Mouse (Mus musculus): ENCODE measurements around the gene Ccnt1. TPM values are rescaled to one million over a fixed set of nuclear protein-coding genes. Genes with fewer than 3 reads are reported as not detected.
A peak's percentile ranks its signal among the peaks of the same experiment; 100 is the strongest.

Gene Ccnt1
- polyA plus RNA-seq, 1 experiment from 2014 or later = 70.7 TPM

DNA sequence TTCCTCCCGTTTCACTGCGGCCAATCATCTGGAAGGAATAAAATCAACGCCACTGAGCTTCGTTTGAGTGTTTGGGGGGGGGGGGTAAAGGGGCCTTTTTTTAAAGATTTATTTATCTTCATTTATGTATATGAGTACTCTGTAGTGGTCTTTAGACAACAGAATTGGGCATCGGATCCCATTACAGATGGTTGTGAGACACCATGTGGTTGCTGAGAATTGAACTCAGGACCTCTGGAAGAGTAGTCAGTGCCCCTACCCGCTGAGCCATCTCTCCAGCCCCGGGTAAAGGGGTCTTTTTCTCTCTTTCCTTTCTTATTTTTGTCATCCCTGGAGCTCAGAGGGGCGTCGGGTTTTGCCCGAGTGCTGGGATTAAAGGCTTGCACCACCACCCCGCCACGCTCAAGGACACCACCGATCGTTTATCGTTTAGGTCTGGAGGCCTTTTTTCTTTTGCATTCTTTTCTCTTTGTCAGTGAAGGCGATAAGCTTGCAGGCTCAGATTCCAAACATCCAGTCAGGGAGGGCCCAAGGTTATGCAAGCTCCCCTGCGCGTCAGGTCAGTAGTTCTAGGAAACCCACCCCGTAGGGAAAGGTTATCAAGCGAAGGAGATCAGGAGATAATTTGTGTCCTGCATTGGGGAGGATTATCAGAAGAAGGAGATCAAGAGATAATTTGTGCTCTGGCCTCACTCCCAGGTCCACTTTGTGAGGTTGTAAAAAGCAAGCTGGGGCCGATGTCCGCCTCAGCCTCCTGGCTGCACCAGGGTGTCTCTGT is 2.3 kb downstream of the Ccnt1 start:
- no peaks in the 10 kb centered on the region for H3K27me3 ChIP-seq (ENCODE audit: control insufficient read depth, insufficient read depth, low read length)
- H3K4me1 ChIP-seq (ENCODE audit: control insufficient read depth, insufficient read depth, low read length) = peaks cover 26% of the 10 kb centered on the region
- H3K4me2 ChIP-seq (ENCODE audit: low read depth, low read length) = peak overlapping the region; percentile 67
- ATAC-seq (ENCODE audit: low read depth) = peak; percentile 23; the same call in 1 of the 2 replicates
- H3K9me3 ChIP-seq (ENCODE audit: control insufficient read depth, low read length) = no peaks in the 10 kb centered on the region
- WGBS = 9% methylated on average over 22 of the region's 22 CpGs
- peak overlapping the region; percentile 84 for H3K4me3 ChIP-seq (ENCODE audit: low read depth, low read length)
- H3K9ac ChIP-seq (replicated peaks; ENCODE audit: low read depth, low read length) = peak overlapping the region; percentile 87
- peak overlapping the region; percentile 93 for H3K27ac ChIP-seq (ENCODE audit: low read depth, low read length)
- no peaks in the 10 kb centered on the region; the same call in 1 of the 2 replicates for H3K36me3 ChIP-seq (ENCODE audit: control insufficient read depth, insufficient read depth, low read length)

DNA sequence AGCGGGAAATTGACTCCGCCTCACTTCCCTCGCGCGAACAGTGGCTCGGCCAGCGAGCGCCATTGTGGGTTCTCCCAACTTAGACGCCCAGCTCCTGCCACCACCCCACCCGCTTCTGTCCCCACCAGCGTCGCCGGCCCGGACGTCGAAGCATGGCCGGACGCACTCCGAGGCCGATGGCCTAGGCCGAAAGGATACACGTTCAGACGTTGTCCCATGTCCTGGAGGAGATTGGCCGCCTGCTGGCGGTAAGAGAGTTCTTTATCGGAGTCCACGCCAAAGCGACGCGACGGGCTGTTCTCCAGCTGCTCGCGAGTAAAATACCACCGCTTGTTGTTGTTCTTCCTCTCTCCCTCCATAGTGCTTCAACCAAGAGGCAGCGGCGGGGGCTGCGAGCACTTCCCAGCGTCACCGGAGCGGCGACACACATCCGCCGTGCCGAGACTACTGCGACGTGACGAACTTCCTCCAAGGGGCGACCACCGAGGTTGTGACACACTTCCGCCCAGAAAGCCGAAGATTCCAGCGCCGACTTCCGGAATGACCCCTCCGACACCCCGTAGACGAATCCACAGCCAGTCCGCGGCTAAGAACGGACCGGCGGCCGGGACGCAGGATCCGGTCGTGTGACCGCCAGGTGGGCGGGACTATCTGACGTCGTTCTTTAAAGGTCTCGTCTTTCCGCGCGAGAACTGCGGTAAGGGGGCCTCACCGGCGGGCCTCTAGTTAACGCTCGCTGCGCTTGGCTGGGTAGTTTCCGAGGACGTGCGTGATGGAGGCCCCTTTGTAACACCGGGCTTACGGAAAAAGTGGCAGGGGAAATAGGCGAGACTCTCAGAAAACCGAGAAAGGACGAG is 3.2 kb downstream of the Ccnt1 start:
- under 1% methylated on average over 88 of the region's 88 CpGs for WGBS
- Histone ChIP-seq H3K36me3 (ENCODE audit: control insufficient read depth, insufficient read depth, low read length) (no peaks in the 10 kb centered on the region; the same call in 1 of the 2 replicates), H3K4me1 (ENCODE audit: control insufficient read depth, insufficient read depth, low read length) (peaks cover 26% of the 10 kb centered on the region), H3K9ac (replicated peaks; ENCODE audit: low read depth, low read length) (peak overlapping the region; percentile 87), H3K4me2 (ENCODE audit: low read depth, low read length) (peak overlapping the region; percentile 83), H3K9me3 (ENCODE audit: control insufficient read depth, low read length) (no peaks in the 10 kb centered on the region), H3K27me3 (ENCODE audit: control insufficient read depth, insufficient read depth, low read length) (no peaks in the 10 kb centered on the region), H3K4me3 (ENCODE audit: low read depth, low read length) (peak overlapping the region; percentile 84), H3K27ac (ENCODE audit: low read depth, low read length) (peak overlapping the region; percentile 94)
- ATAC-seq (ENCODE audit: low read depth) = peak; percentile 97

DNA sequence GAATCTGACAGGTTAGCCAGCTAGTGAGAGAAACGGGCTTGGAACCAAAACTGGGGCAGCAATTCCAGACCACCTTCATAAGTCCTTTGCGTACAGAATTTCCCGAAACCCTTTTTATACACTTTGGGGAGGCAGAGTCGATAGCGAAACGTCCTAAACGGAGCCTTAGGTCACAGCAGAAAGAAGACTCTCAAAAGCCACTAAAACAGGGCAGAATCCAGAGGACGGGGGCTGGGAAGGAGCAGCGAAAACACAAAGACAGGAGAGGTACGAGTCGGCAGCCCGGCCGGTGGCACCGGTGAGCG is 3.8 kb downstream of the Ccnt1 start:
- H3K4me1 ChIP-seq (ENCODE audit: control insufficient read depth, insufficient read depth, low read length) = peaks cover 26% of the 10 kb centered on the region
- 2% methylated on average over 15 of the region's 15 CpGs for WGBS
- no peak for ATAC-seq (ENCODE audit: low read depth)
- no peaks in the 10 kb centered on the region for H3K9me3 ChIP-seq (ENCODE audit: control insufficient read depth, low read length)
- H3K27me3 ChIP-seq (ENCODE audit: control insufficient read depth, insufficient read depth, low read length) = no peaks in the 10 kb centered on the region
- H3K36me3 ChIP-seq (ENCODE audit: control insufficient read depth, insufficient read depth, low read length) = no peaks in the 10 kb centered on the region; the same call in 1 of the 2 replicates
- H3K4me3 ChIP-seq (ENCODE audit: low read depth, low read length) = peak overlapping the region; percentile 84
- H3K9ac ChIP-seq (replicated peaks; ENCODE audit: low read depth, low read length) = peak overlapping the region; percentile 82
- H3K4me2 ChIP-seq (ENCODE audit: low read depth, low read length) = peak overlapping the region; percentile 83
- peak overlapping the region; percentile 94 for H3K27ac ChIP-seq (ENCODE audit: low read depth, low read length)

DNA sequence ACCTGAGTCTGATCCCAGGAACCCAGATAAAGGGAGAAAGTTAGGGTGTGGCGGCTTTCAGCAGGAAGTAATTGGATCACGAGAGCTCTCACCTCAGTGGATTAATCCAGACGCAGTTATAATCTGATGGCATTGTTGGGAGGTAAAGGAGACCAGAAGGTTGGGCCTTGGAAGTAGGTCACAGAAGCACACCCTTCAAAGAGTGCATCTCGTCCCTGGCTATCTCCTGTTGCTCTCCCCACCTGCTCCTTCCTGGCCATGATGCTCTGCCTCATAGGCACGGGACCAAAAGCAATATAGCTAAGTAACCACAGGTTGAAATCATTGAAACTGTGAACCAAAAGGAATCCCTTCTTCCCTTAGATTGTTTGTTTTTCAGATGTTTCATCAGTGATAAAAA is 13.5 kb downstream of the Ccnt1 start:
- no peak for ATAC-seq (ENCODE audit: low read depth)
- H3K27ac ChIP-seq (ENCODE audit: low read depth, low read length) = no peak overlapping the region
- H3K9ac ChIP-seq (replicated peaks; ENCODE audit: low read depth, low read length) = no peak overlapping the region
- no peak overlapping the region for H3K4me3 ChIP-seq (ENCODE audit: low read depth, low read length)
- no peaks in the 10 kb centered on the region for H3K27me3 ChIP-seq (ENCODE audit: control insufficient read depth, insufficient read depth, low read length)
- H3K36me3 ChIP-seq (ENCODE audit: control insufficient read depth, insufficient read depth, low read length) = peaks cover 38% of the 10 kb centered on the region
- no peak overlapping the region for H3K4me2 ChIP-seq (ENCODE audit: low read depth, low read length)
- H3K9me3 ChIP-seq (ENCODE audit: control insufficient read depth, low read length) = no peaks in the 10 kb centered on the region
- no peaks in the 10 kb centered on the region for H3K4me1 ChIP-seq (ENCODE audit: control insufficient read depth, insufficient read depth, low read length)
- WGBS = 94% methylated on average over 5 of the region's 5 CpGs

DNA sequence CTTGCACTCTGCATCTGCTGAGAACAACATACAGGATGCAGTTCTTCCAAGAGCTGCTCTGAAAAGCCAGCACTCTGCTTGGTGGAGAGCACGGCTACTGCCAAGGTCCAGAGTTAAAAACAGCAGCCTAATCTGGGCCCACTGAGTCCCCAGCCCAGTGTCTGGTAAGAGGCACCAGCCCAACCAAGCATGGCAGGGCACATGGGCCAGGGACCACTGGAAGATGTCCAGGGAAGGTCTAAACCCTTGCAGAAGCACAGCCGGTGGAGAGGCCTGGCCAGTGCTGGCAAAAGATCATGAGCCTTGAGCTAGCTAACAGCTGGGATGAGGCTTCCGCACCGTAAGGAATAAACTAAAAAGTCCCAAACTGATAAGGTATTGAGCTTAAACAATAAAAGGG is 14.8 kb downstream of the Ccnt1 start:
- peaks cover 49% of the 10 kb centered on the region for H3K36me3 ChIP-seq (ENCODE audit: control insufficient read depth, insufficient read depth, low read length)
- no peak overlapping the region for H3K27ac ChIP-seq (ENCODE audit: low read depth, low read length)
- no peak for ATAC-seq (ENCODE audit: low read depth)
- 95% methylated on average over 4 of the region's 4 CpGs for WGBS
- H3K4me2 ChIP-seq (ENCODE audit: low read depth, low read length) = no peak overlapping the region
- H3K9ac ChIP-seq (replicated peaks; ENCODE audit: low read depth, low read length) = no peak overlapping the region
- H3K27me3 ChIP-seq (ENCODE audit: control insufficient read depth, insufficient read depth, low read length) = no peaks in the 10 kb centered on the region
- H3K4me1 ChIP-seq (ENCODE audit: control insufficient read depth, insufficient read depth, low read length) = no peaks in the 10 kb centered on the region
- H3K9me3 ChIP-seq (ENCODE audit: control insufficient read depth, low read length) = no peaks in the 10 kb centered on the region
- no peak overlapping the region for H3K4me3 ChIP-seq (ENCODE audit: low read depth, low read length)

DNA sequence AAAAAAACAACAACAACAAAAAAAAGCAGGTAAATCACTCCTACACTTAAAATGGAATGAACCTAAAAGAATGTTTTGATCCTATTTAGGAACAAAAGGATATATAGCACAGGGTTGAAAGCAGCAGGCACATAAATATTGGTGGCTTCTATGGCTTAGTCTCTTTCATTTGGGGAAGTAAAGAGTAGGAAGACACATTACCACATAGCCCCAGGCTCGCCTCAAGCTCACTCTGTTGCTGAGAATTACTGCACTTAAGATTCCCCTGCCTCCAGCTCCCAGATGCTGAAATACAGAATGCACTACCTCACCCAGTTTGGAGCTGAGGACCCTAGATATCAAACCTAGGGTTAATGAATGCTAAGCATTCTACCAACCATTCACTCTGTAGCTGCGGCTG is 18.0 kb downstream of the Ccnt1 start:
- no peaks in the 10 kb centered on the region for H3K9me3 ChIP-seq (ENCODE audit: control insufficient read depth, low read length)
- H3K27me3 ChIP-seq (ENCODE audit: control insufficient read depth, insufficient read depth, low read length) = no peaks in the 10 kb centered on the region
- no peak overlapping the region for H3K4me2 ChIP-seq (ENCODE audit: low read depth, low read length)
- H3K27ac ChIP-seq (ENCODE audit: low read depth, low read length) = no peak overlapping the region
- no peaks in the 10 kb centered on the region for H3K4me1 ChIP-seq (ENCODE audit: control insufficient read depth, insufficient read depth, low read length)
- H3K36me3 ChIP-seq (ENCODE audit: control insufficient read depth, insufficient read depth, low read length) = peaks cover 46% of the 10 kb centered on the region
- H3K4me3 ChIP-seq (ENCODE audit: low read depth, low read length) = no peak overlapping the region
- no peak overlapping the region for H3K9ac ChIP-seq (replicated peaks; ENCODE audit: low read depth, low read length)
- 96% methylated on average over 2 of the region's 2 CpGs for WGBS
- no peak for ATAC-seq (ENCODE audit: low read depth)

DNA sequence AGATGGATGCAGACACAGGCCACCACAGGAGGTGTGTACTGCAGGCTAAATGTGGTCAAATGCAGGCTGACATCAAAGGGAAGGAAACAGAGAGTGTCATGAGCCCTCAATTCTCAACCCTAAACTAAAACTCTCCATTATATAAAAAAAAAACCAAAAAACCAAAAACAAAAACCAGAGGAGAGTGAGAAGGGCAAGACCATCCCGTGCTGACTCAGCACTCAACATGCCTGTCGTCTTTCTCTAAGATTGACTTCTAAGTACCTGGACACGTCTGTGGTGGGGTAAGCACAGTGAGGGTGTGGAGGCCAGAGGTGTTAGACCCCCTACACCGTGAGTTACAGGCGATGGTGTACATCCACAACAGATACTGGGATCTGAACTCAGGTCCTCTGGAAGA is 23.9 kb downstream of the Ccnt1 start:
- Histone ChIP-seq H3K4me1 (ENCODE audit: control insufficient read depth, insufficient read depth, low read length) (no peaks in the 10 kb centered on the region), H3K27me3 (ENCODE audit: control insufficient read depth, insufficient read depth, low read length) (no peaks in the 10 kb centered on the region), H3K9me3 (ENCODE audit: control insufficient read depth, low read length) (no peaks in the 10 kb centered on the region), H3K9ac (replicated peaks; ENCODE audit: low read depth, low read length) (no peak overlapping the region), H3K4me3 (ENCODE audit: low read depth, low read length) (no peak overlapping the region), H3K27ac (ENCODE audit: low read depth, low read length) (no peak overlapping the region), H3K4me2 (ENCODE audit: low read depth, low read length) (no peak overlapping the region), H3K36me3 (ENCODE audit: control insufficient read depth, insufficient read depth, low read length) (peaks cover 65% of the 10 kb centered on the region)
- no peak for ATAC-seq (ENCODE audit: low read depth)
- 94% methylated on average over 5 of the region's 5 CpGs for WGBS

DNA sequence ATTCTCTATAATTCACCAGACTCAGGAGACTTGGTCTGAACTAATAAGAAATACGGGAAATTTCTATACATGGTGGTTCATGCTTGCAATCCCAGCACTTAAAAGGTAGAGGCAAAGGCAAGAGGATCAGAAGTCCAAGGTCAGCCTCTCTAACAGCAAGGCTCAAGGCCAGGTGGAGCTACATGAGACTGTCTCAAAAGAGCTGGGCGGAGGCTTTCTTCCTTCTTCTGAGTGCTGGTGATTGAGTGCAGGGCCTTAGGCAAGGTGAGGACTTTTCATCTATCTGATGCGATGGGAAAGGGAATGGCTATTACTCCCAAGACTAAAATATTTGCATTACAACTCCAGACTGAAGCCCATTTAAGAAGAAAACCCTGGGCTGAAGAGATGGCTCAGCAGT is 25.6 kb downstream of the Ccnt1 start:
- Histone ChIP-seq H3K4me3 (ENCODE audit: low read depth, low read length) (no peak overlapping the region), H3K27ac (ENCODE audit: low read depth, low read length) (no peak overlapping the region), H3K9me3 (ENCODE audit: control insufficient read depth, low read length) (no peaks in the 10 kb centered on the region), H3K27me3 (ENCODE audit: control insufficient read depth, insufficient read depth, low read length) (no peaks in the 10 kb centered on the region), H3K36me3 (ENCODE audit: control insufficient read depth, insufficient read depth, low read length) (peaks cover 49% of the 10 kb centered on the region), H3K4me2 (ENCODE audit: low read depth, low read length) (no peak overlapping the region), H3K4me1 (ENCODE audit: control insufficient read depth, insufficient read depth, low read length) (no peaks in the 10 kb centered on the region), H3K9ac (replicated peaks; ENCODE audit: low read depth, low read length) (no peak overlapping the region)
- WGBS = 97% methylated on average over 3 of the region's 3 CpGs
- no peak for ATAC-seq (ENCODE audit: low read depth)

DNA sequence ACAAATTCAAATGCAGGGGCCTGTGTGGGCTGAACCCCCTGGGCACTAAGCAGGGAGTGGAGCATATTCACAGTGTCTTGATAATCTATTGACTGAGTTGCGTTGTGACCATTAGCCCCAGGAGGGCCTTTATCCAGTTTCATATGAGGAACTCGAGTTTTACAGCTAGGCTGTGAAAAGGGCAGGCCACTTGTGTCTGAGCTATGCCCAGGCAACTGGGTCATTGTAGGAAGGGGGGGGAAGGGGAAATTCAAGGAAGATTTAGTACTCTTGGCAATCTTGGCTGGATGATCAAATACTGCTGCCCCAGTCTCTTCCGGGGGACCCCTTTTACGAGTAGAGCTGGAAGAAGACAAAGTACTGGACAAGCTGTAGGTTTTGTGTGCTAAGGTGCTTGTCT is 27.4 kb downstream of the Ccnt1 start:
- no peak for ATAC-seq (ENCODE audit: low read depth)
- H3K36me3 ChIP-seq (ENCODE audit: control insufficient read depth, insufficient read depth, low read length) = peaks cover 48% of the 10 kb centered on the region
- H3K4me3 ChIP-seq (ENCODE audit: low read depth, low read length) = no peak overlapping the region
- no peak overlapping the region for H3K4me2 ChIP-seq (ENCODE audit: low read depth, low read length)
- no peak overlapping the region for H3K27ac ChIP-seq (ENCODE audit: low read depth, low read length)
- no peaks in the 10 kb centered on the region for H3K4me1 ChIP-seq (ENCODE audit: control insufficient read depth, insufficient read depth, low read length)
- no peaks in the 10 kb centered on the region for H3K27me3 ChIP-seq (ENCODE audit: control insufficient read depth, insufficient read depth, low read length)
- no peak overlapping the region for H3K9ac ChIP-seq (replicated peaks; ENCODE audit: low read depth, low read length)
- no peaks in the 10 kb centered on the region for H3K9me3 ChIP-seq (ENCODE audit: control insufficient read depth, low read length)
- WGBS = 64% methylated on average over 4 of the region's 4 CpGs

Data from neural tube, embryonic 14.5 days (tissue).